Mouse (Mus musculus) CH12.LX (cell line): Measurements from ENCODE around the gene Fads2.

ENCODE experiments used
- CHD2 ChIP-seq: IDR thresholded peaks from 2 replicates; pipeline ENCODE4 v1.6.1; 2011; ENCODE audit warnings: low read length, improper control_type of control experiment
- GABPA ChIP-seq: IDR thresholded peaks from 2 replicates; pipeline ENCODE4 v1.6.1; 2012; ENCODE audit warnings: low read depth, low read length, improper control_type of control experiment, inconsistent platforms; ENCODE audit not compliant: insufficient replicate concordance
- MXI1 ChIP-seq: IDR thresholded peaks from 2 replicates; pipeline ENCODE4 v1.6.1; 2011; ENCODE audit warnings: mild to moderate bottlenecking, low read depth, low read length, improper control_type of control experiment
- POLR2A ChIP-seq: IDR thresholded peaks from 2 replicates; pipeline ENCODE4 v1.6.1; 2011; ENCODE audit warnings: low read depth, mild to moderate bottlenecking, improper control_type of control experiment, low read length
- UBTF ChIP-seq: IDR thresholded peaks from 2 replicates; pipeline ENCODE4 v1.6.1; 2012; ENCODE audit warnings: low read depth, mild to moderate bottlenecking, inconsistent platforms, low read length, improper control_type of control experiment, moderate library complexity
- ZC3H11A ChIP-seq: IDR thresholded peaks from 2 replicates; pipeline ENCODE4 v1.6.1; 2012; ENCODE audit warnings: low read depth, mild to moderate bottlenecking, inconsistent platforms, low read length, improper control_type of control experiment

DNA sequence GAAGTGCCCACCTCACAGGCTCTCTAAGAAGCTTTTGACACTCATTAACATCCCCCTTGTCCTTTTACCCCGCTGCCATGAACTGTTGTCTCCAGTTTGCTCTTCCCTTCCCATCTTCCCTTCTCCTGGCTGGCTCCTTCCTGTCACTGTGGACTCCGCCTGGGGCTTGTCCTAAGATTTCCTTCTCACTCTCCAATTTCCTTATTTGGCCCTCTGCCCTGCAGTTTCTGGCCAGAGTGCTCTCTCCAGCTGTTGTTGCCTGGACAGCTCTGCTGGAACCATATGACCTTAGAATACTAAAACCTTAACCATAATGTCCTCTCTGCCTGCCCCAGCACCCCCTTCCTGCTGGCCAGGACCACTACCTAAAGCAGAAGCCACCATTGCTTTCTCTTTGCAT lies 33.1 kb upstream of the Fads2 start:
- TF ChIP-seq UBTF (no peak), GABPA (no peak), MXI1 (no peak), POLR2A (no peak), ZC3H11A (no peak), CHD2 (no peak)
